Mouse (Mus musculus) lung, adult 2 months (tissue): ENCODE data around the gene Cdh18. TPM values are rescaled to one million over a fixed set of nuclear protein-coding genes. Genes with fewer than 3 reads are reported as not detected.

Source experiments
- DNase-seq: peaks from one replicate; pipeline ENCODE4 v3.0.0; 2022
- H3K4me1 ChIP-seq: fragments of 200-500 bp; 2 replicates; pipeline ENCODE4 v1.6.1; 2011; ENCODE audit warnings: low read length; ENCODE audit not compliant: control insufficient read depth, insufficient read depth
- H3K4me3 ChIP-seq: fragments of 200-500 bp; replicated peaks from 2 replicates; pipeline ENCODE3; 2011; ENCODE audit warnings: low read depth, mild to moderate bottlenecking, control low read depth, low read length; ENCODE audit errors: extremely low read depth
- CTCF ChIP-seq: fragments of 200-500 bp; IDR thresholded peaks from 2 replicates; pipeline ENCODE4 v1.5.1; 2011; ENCODE audit warnings: mild to moderate bottlenecking, low read length, control low read depth; ENCODE audit not compliant: insufficient read depth
- POLR2A ChIP-seq: fragments of 200-500 bp; IDR thresholded peaks from 2 replicates; pipeline ENCODE4 v1.6.1; 2011; ENCODE audit warnings: low read depth, mild to moderate bottlenecking, control low read depth, low read length, borderline replicate concordance; ENCODE audit errors: extremely low read depth
- WGBS: fragments of 180-500 bp; shearing (Covaris S2); methylation state at CpG from one replicate; pipeline ENCODE4 v1.1.7; 2018; 5-methylcytosine and 5-hydroxymethylcytosine counted together
- polyA plus RNA-seq: library from polyadenylated mRNA; depleted of rRNA; stranded (reverse); fragments of >200 nt; gene quantifications from 2 replicates; pipeline ENCODE4 v1.2.3, GENCODE M21; 2012

The Cdh18 gene
- polyA plus RNA-seq, 1 experiment = not detected

DNA sequence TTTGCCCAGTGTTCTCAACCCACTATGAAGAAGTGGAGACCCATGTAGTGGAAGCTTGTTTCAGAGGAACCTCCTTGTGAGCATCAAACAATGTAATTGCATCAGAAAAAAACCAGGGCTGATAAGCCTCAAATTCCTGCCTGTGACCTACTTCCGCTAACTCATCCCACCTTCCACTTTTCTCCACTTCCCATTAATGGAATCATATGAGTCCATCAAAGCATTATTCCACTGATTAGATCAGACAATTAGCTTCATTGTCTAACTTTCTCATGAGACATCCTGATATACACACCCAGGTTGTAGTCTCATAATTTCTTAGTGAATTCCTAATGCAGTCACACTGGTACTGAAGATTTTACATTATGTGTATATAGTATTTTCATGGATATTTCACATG lies 859.4 kb downstream of the Cdh18 start:
- Histone ChIP-seq H3K4me3 (no peak overlapping the region), H3K4me1 (no peaks in the 10 kb centered on the region)
- TF ChIP-seq CTCF (no peak), POLR2A (no peak)
- no peak for DNase-seq
- WGBS = 91% methylated on average over 1 of the region's 1 CpGs

DNA sequence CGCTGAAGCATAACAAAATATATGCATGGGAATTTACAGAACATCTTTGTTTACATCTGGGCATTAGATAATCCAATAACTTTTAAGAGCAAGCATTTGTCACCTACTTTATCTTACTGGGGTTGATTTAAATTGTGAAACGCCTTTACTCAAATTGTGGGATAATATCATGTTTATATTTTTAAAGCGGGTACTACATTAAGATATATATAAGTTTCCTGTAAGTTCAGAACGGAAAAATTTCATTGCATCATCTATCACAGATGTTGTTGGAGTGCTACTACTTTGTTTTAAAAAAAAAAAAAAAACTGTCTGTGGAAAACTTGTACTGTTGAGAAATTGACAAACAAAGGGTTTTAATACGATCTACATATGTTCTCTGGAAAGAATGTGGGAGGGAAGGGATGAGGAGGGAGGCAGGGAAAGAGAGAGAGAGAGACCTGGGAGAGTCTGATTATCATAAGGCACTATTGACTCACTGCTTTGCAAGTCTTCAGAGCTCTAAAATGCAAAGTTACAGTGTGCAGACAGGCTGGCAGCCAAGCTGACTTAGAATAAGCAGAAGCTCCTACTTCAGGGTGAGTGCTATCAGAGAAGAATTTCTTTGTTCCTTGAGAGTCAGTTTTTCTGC lies 867.7 kb downstream of the Cdh18 start:
- no peak for DNase-seq
- TF ChIP-seq CTCF = no peak
- TF ChIP-seq POLR2A = no peak
- WGBS = 35% methylated on average over 5 of the region's 5 CpGs
- no peak overlapping the region for H3K4me3 ChIP-seq
- no peaks in the 10 kb centered on the region for H3K4me1 ChIP-seq

DNA sequence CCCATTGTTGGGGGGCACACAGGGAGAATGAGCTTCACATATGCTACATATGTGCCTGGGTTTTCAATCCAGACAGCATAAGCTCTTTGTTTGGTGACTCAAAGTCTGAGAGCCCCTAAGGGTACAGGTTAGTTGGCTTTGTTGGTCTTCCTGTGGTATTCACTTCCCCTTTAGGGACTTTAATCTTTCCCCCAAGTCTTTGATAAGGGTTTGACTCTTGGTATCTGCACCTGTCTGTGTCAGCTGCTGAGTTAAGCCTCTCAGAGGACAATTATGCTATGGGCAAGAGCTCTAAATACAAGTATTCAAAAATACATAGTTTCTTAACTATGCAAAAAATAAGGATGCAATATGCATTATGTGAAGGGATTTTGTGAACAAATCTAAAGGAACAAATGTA lies 869.3 kb downstream of the Cdh18 start:
- Histone ChIP-seq H3K4me1 (no peaks in the 10 kb centered on the region), H3K4me3 (no peak overlapping the region)
- DNase-seq = no peak
- TF ChIP-seq POLR2A (no peak), CTCF (no peak)

DNA sequence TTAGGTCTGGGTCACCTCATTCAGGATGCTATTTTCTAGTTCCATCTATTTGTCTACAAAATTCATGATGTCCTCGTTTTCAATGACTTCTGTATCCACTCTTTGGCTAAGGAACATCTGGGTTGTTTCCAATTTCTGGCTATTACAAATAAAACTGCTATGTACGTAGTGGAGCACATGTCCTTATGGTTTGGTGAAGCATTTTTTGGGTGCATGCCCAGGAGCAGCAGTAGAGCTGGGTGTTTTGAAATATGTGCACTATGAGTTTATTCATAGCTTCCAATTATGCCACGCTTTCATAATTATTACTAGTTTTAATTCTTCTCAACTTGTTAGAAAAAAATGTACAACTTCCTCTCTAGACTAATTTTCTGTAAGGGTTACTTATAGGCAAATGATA lies 871.2 kb downstream of the Cdh18 start:
- Histone ChIP-seq H3K4me1 (no peaks in the 10 kb centered on the region), H3K4me3 (no peak overlapping the region)
- DNase-seq = no peak
- TF ChIP-seq POLR2A = no peak
- no peak for TF ChIP-seq CTCF
- WGBS = 49% methylated on average over 3 of the region's 3 CpGs

DNA sequence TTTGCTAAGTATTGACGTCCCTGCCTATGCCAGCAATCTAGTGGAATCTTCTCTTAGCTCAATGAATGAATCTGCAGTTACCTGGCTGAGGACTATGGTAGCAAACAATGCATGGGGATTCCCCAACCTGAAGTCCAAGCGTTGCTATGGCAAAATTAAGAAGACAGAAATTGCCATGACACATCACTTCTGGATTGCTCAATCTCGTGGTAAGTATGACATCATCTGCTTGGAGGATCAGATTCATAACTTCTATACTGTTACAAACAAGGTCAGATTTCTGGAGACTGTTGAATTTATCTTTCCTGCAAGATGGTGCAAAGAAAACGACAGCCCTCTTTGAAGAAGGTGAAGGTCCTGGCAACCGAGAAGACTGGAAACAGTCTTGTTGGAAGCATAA lies 881.2 kb downstream of the Cdh18 start:
- H3K4me3 ChIP-seq = no peak overlapping the region
- no peaks in the 10 kb centered on the region for H3K4me1 ChIP-seq
- TF ChIP-seq POLR2A (no peak), CTCF (no peak)
- DNase-seq = no peak
- 70% methylated on average over 5 of the region's 5 CpGs for WGBS

DNA sequence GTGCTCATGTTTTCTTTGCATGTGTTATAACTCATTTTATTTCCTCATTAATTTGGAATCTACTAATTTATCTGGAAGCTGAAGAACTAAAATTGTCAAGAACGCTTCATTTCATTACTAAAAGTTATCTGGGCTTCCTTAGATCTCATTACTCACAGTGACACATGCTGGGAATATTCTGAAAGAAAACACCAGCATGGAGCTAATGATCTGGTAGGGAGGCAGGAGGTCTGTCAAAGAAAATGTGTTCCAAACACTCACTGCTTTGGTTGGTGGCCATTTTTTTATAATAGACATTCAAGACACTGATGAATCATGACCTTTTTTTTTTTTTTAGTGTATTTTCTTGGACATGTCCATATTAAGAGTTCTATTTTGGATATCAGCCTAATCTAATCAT lies 899.7 kb downstream of the Cdh18 start:
- 52% methylated on average over 1 of the region's 1 CpGs for WGBS
- DNase-seq = no peak
- Histone ChIP-seq H3K4me1 (no peaks in the 10 kb centered on the region), H3K4me3 (no peak overlapping the region)
- TF ChIP-seq POLR2A (no peak), CTCF (no peak)

- TF ChIP-seq POLR2A (no peak), CTCF (no peak)
- no peak for DNase-seq
- H3K4me3 ChIP-seq = no peak overlapping the region
- WGBS = 25% methylated on average over 9 of the region's 9 CpGs
- H3K4me1 ChIP-seq = no peaks in the 10 kb centered on the region
These were observed 903.3 kb downstream of the Cdh18 start for GRCm38 (mm10) chr15:23452098-23452625.

DNA sequence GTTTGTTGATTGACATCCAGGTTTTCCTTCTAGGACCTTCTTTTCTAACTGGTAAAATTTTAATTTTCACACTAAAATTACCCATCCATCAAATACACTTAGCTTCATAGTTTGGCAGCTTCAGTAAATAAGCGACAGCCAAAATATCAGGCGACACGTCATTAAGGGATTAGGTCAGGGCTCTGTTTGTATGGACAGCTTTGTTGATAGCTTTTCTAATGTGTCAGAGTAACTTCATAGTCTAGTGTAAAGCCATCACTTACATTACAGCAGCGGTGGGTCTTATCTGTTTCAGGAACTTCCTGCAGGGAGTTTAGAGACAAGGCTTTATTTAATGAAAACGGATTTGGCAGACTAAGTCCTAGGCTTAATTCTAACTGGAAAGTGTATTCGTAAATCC lies 904.5 kb downstream of the Cdh18 start:
- no peak for TF ChIP-seq POLR2A
- TF ChIP-seq CTCF = no peak
- DNase-seq = no peak
- Histone ChIP-seq H3K4me1 (no peaks in the 10 kb centered on the region), H3K4me3 (no peak overlapping the region)
- WGBS = 60% methylated on average over 6 of the region's 6 CpGs

DNA sequence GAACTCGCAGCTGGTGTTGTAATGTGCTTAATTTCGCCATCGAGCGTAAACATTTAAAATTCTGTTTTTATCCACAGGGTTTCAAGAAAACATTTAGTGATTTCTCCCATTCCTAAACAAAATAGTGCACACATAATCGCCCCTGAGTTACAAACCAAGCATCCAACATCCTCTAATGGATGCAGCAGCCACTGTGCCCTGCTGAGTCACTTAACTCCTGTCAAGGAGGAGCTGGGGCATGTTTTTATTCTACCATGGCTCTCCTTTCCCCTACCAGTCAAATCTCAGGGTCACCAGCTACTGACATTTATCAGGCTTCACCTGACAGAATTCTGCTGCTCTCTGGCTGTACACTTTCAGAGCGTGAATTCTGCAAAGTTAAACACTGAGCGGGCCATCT lies 906.5 kb downstream of the Cdh18 start:
- WGBS = 60% methylated on average over 7 of the region's 7 CpGs
- TF ChIP-seq POLR2A (no peak), CTCF (no peak)
- DNase-seq = no peak
- Histone ChIP-seq H3K4me3 (no peak overlapping the region), H3K4me1 (no peaks in the 10 kb centered on the region)

DNA sequence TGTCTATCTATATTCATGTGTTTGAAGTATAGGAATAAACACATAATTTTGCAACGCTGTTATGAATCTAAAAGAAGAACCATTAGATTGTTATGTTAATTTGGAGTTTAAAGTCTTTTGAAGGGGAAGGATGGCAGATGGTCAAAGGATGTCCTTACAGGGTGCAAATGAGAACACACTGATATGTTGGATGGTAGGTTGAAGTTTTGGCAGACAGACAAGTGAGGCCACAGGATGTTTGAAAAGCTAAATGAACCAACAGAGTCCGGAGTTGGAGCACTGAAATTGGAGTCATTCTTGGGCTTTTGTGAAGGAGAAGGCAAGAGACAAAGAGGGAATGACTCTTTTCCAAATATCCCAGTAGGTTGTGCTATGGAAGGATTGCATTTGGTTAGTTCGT lies 908.6 kb downstream of the Cdh18 start:
- Histone ChIP-seq H3K4me1 (no peaks in the 10 kb centered on the region), H3K4me3 (no peak overlapping the region)
- no peak for TF ChIP-seq POLR2A
- TF ChIP-seq CTCF = no peak
- WGBS = 55% methylated on average over 3 of the region's 3 CpGs
- no peak for DNase-seq
